Comparison of ENCODE assay signal across 8 mouse cellular contexts in the genomic region with DNA sequence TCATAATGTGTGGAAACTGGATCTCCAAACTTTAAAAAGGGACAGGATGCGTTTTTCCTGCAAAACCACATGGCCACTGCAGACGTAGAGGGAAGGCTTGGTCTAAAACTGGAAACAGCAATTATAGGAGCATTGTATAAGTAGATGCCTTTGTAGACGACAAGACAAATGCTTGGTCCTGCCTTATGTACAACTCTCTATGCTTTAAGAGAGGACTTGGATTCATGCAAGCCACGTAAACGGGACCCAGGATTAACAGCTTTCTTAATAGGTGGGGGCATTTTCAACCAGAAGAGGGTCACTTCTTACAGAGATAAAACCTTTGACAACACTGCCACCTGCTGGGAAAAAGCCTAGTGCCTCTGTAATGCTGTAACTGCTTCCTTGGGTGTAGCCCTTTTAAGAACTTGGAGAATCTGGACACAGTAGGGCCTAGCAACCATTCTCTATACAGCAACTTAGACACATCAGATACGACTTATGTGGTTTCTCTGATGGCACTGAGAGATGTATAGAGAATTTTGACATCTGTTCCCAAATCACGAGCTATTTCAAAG.
DNase-seq lines count a peak whose midpoint lies in the region; ATAC-seq lines count a peak whose summit lies in the region.

No protein-coding gene starts in this region.

- no peak overlapping the region for H3K4me2 ChIP-seq in forebrain, embryonic 12.5 days
- H3K4me2 ChIP-seq in neural tube, embryonic 11.5 days (ENCODE audit: low read depth): no peak overlapping the region

- H3K27ac ChIP-seq in heart, embryonic 10.5 days: no peak overlapping the region
- H3K27ac ChIP-seq in forebrain, embryonic 12.5 days: no peak overlapping the region
- H3K27ac ChIP-seq in neural tube, embryonic 11.5 days (ENCODE audit: low read depth, low read length): no peak overlapping the region

- no peaks in the 10 kb centered on the region for H3K9me3 ChIP-seq in heart, embryonic 10.5 days
- no peaks in the 10 kb centered on the region for H3K9me3 ChIP-seq in forebrain, embryonic 12.5 days
- H3K9me3 ChIP-seq in neural tube, embryonic 11.5 days (ENCODE audit: control insufficient read depth, low read length): no peaks in the 10 kb centered on the region

- no peak overlapping the region for H3K9ac ChIP-seq in forebrain, embryonic 12.5 days
- H3K9ac ChIP-seq in neural tube, embryonic 11.5 days (ENCODE audit: low read length): no peak overlapping the region

- 44% methylated on average over 7 of the region's 7 CpGs for WGBS in heart, embryonic 10.5 days
- WGBS in forebrain, embryonic 12.5 days: 39% methylated on average over 7 of the region's 7 CpGs
- 54% methylated on average over 7 of the region's 7 CpGs for WGBS in neural tube, embryonic 11.5 days

- DNase-seq in heart, postnatal 36 days: peak; percentile 25 to 32
- DNase-seq in heart, embryonic 10.5 days (ENCODE audit: low spot score): no peak
- DNase-seq in 3T3-L1 (ENCODE audit: low read depth, low spot score) (peak; percentile 84), WW6 (ENCODE audit: low read depth, low spot score) (peak; percentile 18)
- DNase-seq in left cerebral cortex, postnatal 14 days (ENCODE audit: low spot score in 2 of 2): peak; percentile 64 to 68
- peak; percentile 70 for DNase-seq in neural tube, embryonic 11.5 days (ENCODE audit: low spot score)
- DNase-seq in urinary bladder, adult 2 months (ENCODE audit: low spot score): no peak

- intact Hi-C loops in heart, postnatal 36 days (cut with DNase I): loop anchor here (5.0 to 10.0 kb wide), 4 partner anchors 173 to 1060 kb away; no protein-coding TSS in a partner anchor
- intact Hi-C loops in left cerebral cortex, postnatal 14 days (cut with DNase I): loop anchor here (5.0 to 10.0 kb wide), 3 partner anchors 140 to 450 kb away; a partner anchor contains a TSS

- no peaks in the 10 kb centered on the region for H3K4me1 ChIP-seq in heart, embryonic 10.5 days
- 0 out of 2 replicates have a peak, but pooled peaks cover 4% of the 10 kb centered on the region for H3K4me1 ChIP-seq in forebrain, embryonic 12.5 days
- no peaks in the 10 kb centered on the region for H3K4me1 ChIP-seq in neural tube, embryonic 11.5 days (ENCODE audit: control insufficient read depth, insufficient read depth, low read length)

- no peaks in the 10 kb centered on the region for H3K36me3 ChIP-seq in heart, embryonic 10.5 days
- H3K36me3 ChIP-seq in forebrain, embryonic 12.5 days (replicated peaks): no peaks in the 10 kb centered on the region
- no peaks in the 10 kb centered on the region for H3K36me3 ChIP-seq in neural tube, embryonic 11.5 days (ENCODE audit: control insufficient read depth, insufficient read depth, low read length)

- H3K4me3 ChIP-seq in heart, embryonic 10.5 days: no peak overlapping the region
- no peak overlapping the region for H3K4me3 ChIP-seq in forebrain, embryonic 12.5 days (replicated peaks)
- H3K4me3 ChIP-seq in neural tube, embryonic 11.5 days (ENCODE audit: low read depth, low read length): no peak overlapping the region

- H3K27me3 ChIP-seq in heart, embryonic 10.5 days (ENCODE audit: insufficient read depth, poor library complexity, severe bottlenecking): no peaks in the 10 kb centered on the region
- H3K27me3 ChIP-seq in forebrain, embryonic 12.5 days: no peaks in the 10 kb centered on the region
- no peaks in the 10 kb centered on the region for H3K27me3 ChIP-seq in neural tube, embryonic 11.5 days (ENCODE audit: control insufficient read depth, insufficient read depth, low read length)

- peak; percentile 61 for ATAC-seq in forebrain, embryonic 12.5 days (ENCODE audit: low FRiP score)
- no peak; the same call in 1 of the 2 replicates for ATAC-seq in neural tube, embryonic 11.5 days (ENCODE audit: insufficient read depth, low FRiP score, low TSS enrichment)

Comparison
In these comparisons a context has a peak if more than half of its experiments do, and no peak if none do; other contexts are left out.
1. DNase-seq: peak in heart, postnatal 36 days (2 of 2), 3T3-L1 (single experiment), WW6 (single experiment), left cerebral cortex, postnatal 14 days (2 of 2) and neural tube, embryonic 11.5 days (single experiment); none in heart, embryonic 10.5 days (single experiment) and urinary bladder, adult 2 months (single experiment).